Mouse (Mus musculus) ES-Bruce4 (cell line): Measurements from ENCODE around the gene Arhgap15.

Experiments used
- CTCF ChIP-seq: IDR thresholded peaks from one replicate; pipeline ENCODE4 v1.8.1; 2011; ENCODE audit warnings: low read depth, low read length
- EP300 ChIP-seq: IDR thresholded peaks from 2 replicates; pipeline ENCODE4 v1.6.1; 2011; ENCODE audit warnings: low read depth, low read length; ENCODE audit not compliant: insufficient read depth
- POLR2A ChIP-seq: IDR thresholded peaks from one replicate; pipeline ENCODE4 v1.8.1; 2011; ENCODE audit warnings: low read length; ENCODE audit not compliant: insufficient read depth

DNA sequence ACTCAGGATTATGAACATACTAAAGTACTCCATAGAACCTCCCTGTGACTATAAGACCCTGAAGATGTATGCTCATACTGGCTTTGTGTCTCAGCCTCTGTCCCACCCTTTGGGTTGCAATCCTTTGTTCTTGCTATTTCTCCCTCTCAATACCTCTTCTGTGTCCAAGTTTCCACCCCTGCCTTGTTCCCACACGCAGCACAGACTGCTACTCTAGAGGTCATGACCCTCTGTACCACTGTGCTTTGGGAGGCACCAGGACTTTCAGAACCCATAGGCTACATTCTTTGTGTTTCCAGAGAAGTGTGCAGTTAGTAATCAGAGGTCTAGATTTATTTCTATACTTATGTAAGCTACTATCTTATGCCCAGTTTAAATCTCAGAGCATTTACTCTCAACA, 648.6 kb downstream of the Arhgap15 start:
- TF ChIP-seq CTCF (no peak), POLR2A (no peak), EP300 (no peak)
